Mouse (Mus musculus) midbrain, embryonic 14.5 days (tissue): ENCODE results near the gene Pigm. TPM values are rescaled to one million over a fixed set of nuclear protein-coding genes. Genes with fewer than 3 reads are reported as not detected.

Experiments used
- ATAC-seq: fragments of 200-750 bp; cut with Nextera tagmentation; 2 replicates; pipeline ENCODE4 v1.8.0; 2017; ENCODE audit warnings: moderate number of reproducible peaks, moderate library complexity; ENCODE audit not compliant: low FRiP score, low TSS enrichment
- DNase-seq: peaks from one replicate; pipeline ENCODE4 v3.0.0-alpha.2; 2015
- H3K27ac ChIP-seq: fragments of 300-500 bp; sonication (generic); replicated peaks from 2 replicates; pipeline ENCODE4 v1.5.1; 2014; ENCODE audit warnings: mild to moderate bottlenecking, low read depth, low read length, moderate library complexity
- H3K27me3 ChIP-seq: fragments of 300-500 bp; sonication (generic); 2 replicates; pipeline ENCODE4 v1.6.1; 2014; ENCODE audit warnings: low read length, control low read depth, mixed read lengths; ENCODE audit not compliant: control insufficient read depth, insufficient read depth
- H3K36me3 ChIP-seq: fragments of 300-500 bp; sonication (generic); 2 replicates; pipeline ENCODE4 v1.6.1; 2014; ENCODE audit warnings: low read length, control low read depth; ENCODE audit not compliant: control insufficient read depth, insufficient read depth
- H3K4me1 ChIP-seq: fragments of 300-500 bp; sonication (generic); 2 replicates; pipeline ENCODE4 v1.6.1; 2014; ENCODE audit warnings: mild to moderate bottlenecking, antibody characterized with exemption, low read length, control low read depth; ENCODE audit not compliant: control insufficient read depth, insufficient read depth
- H3K4me2 ChIP-seq: fragments of 300-500 bp; sonication (generic); 2 replicates; pipeline ENCODE4 v1.6.1; 2014; ENCODE audit warnings: mild to moderate bottlenecking, low read length, moderate library complexity
- H3K4me3 ChIP-seq: fragments of 300-500 bp; sonication (generic); replicated peaks from 2 replicates; pipeline ENCODE4 v1.5.1; 2014; ENCODE audit warnings: low read depth, low read length
- H3K9ac ChIP-seq: fragments of 300-500 bp; sonication (generic); replicated peaks from 2 replicates; pipeline ENCODE4 v1.6.1; 2014; ENCODE audit warnings: mild to moderate bottlenecking, low read length, moderate library complexity
- H3K9me3 ChIP-seq: fragments of 300-500 bp; sonication (generic); 2 replicates; pipeline ENCODE4 v1.6.1; 2016; ENCODE audit warnings: low read length, control low read depth, mixed read lengths; ENCODE audit not compliant: control insufficient read depth
- WGBS: fragments of 180-500 bp; shearing (Covaris S2); extraction: QIAGEN DNeasy Blood & Tissue Kit; methylation state at CpG from one replicate; pipeline ENCODE4 v1.1.7; 2014; 5-methylcytosine and 5-hydroxymethylcytosine counted together
- polyA plus RNA-seq: library from polyadenylated mRNA; unstranded; fragments of >200 nt; fragmentation: Nextera tagmentation; extraction: Ambion mirVana; gene quantifications from 2 replicates; pipeline ENCODE4 v1.2.1, GENCODE M21; 2014

Gene Pigm
- polyA plus RNA-seq, 1 experiment from 2014 or later = 6.4 TPM

DNA sequence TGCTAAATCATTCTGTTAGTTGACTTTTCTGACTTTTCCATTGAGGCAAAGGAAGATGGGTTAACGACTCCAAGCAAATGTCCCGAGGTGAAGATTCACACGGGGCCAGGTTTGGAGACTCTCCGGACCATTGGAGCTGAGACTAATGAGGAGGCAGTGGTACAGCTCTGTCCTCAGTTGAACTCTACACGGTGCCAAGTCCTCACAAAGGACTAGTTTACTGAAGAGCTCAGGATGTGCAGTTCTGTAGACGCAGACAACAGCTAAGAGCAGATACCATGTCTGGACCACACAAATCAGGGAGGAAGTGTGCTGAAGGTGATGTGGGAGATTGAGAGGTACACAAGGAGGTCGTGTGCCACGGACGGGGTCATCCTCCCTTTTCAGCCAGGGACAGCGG lies 18.0 kb upstream of the Pigm start:
- no peak for DNase-seq

DNA sequence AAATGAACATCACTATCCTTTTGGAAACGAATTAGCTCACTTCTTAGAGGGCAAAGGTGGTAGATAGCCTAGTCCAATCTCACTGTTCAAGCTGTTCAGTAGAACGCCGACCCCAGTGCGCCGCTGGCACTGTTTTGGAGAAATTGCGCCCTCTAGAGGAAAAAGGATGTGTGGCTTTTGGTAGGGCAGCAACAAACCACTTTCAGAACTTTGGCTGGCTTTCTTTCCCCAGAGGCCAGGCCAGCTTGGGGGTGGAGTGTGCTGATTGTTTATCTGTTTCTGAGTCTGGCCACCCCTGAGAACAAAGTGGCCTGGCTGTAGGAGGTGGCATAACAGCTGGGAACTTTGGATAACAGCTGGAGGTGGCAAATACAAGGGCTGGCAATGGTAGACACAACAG lies 11.7 kb upstream of the Pigm start:
- 7% methylated on average over 6 of the region's 6 CpGs for WGBS
- H3K27ac ChIP-seq = no peak overlapping the region
- H3K4me2 ChIP-seq = no peak overlapping the region
- no peak overlapping the region for H3K4me3 ChIP-seq
- peak; percentile 44; the same call in 1 of the 2 replicates for ATAC-seq
- H3K36me3 ChIP-seq = no peaks in the 10 kb centered on the region
- peak; percentile 82 for DNase-seq
- H3K9ac ChIP-seq = no peak overlapping the region
- H3K27me3 ChIP-seq = no peaks in the 10 kb centered on the region
- no peaks in the 10 kb centered on the region for H3K4me1 ChIP-seq
- H3K9me3 ChIP-seq = no peaks in the 10 kb centered on the region

More for the DNA sequence above, 18.0 kb upstream of the Pigm start:
- no peak overlapping the region for H3K27ac ChIP-seq
- 68% methylated on average over 10 of the region's 10 CpGs for WGBS
- no peaks in the 10 kb centered on the region for H3K27me3 ChIP-seq
- no peaks in the 10 kb centered on the region for H3K36me3 ChIP-seq
- ATAC-seq = no peak
- H3K4me2 ChIP-seq = no peak overlapping the region
- H3K9me3 ChIP-seq = no peaks in the 10 kb centered on the region
- peaks cover 16% of the 10 kb centered on the region for H3K4me1 ChIP-seq
- no peak overlapping the region for H3K4me3 ChIP-seq
- no peak overlapping the region for H3K9ac ChIP-seq

DNA sequence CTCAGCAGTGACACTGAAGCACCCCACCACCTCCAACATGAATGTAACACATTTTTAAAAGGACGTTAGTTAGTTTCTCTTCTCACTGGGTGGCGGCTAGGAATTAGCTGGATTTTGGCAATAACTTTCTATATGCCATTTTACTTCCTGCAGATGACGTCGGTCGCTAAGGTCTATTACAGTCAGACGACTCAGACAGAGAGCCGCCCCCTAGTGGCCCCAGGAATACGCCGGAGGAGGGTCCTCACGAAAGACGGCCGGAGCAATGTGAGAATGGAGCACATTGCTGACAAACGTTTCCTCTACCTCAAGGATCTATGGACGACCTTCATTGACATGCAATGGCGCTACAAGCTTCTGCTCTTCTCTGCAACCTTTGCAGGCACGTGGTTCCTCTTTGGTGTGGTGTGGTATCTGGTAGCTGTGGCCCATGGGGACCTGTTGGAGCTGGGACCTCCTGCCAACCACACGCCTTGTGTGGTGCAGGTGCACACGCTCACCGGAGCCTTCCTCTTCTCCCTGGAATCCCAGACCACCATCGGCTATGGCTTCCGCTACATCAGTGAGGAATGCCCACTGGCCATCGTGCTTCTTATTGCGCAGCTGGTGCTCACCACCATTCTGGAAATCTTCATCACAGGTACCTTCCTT lies 7.5 kb upstream of the Pigm start:
- 0 out of 2 replicates have a peak overlapping the region, but pooled peaks have one; percentile 2 for H3K4me3 ChIP-seq
- H3K4me1 ChIP-seq = no peaks in the 10 kb centered on the region
- whole genome bisulfite sequencing = 30% methylated on average over 23 of the region's 23 CpGs
- no peaks in the 10 kb centered on the region for H3K36me3 ChIP-seq
- H3K9me3 ChIP-seq = no peaks in the 10 kb centered on the region
- no peak overlapping the region for H3K27ac ChIP-seq
- peak overlapping the region; percentile 31; the same call in 1 of the 2 replicates for H3K4me2 ChIP-seq
- peak; percentile 81 for DNase-seq
- ATAC-seq = 0 out of 2 replicates have a peak, but pooled peaks have one; percentile 59
- H3K9ac ChIP-seq = no peak overlapping the region
- no peaks in the 10 kb centered on the region for H3K27me3 ChIP-seq

DNA sequence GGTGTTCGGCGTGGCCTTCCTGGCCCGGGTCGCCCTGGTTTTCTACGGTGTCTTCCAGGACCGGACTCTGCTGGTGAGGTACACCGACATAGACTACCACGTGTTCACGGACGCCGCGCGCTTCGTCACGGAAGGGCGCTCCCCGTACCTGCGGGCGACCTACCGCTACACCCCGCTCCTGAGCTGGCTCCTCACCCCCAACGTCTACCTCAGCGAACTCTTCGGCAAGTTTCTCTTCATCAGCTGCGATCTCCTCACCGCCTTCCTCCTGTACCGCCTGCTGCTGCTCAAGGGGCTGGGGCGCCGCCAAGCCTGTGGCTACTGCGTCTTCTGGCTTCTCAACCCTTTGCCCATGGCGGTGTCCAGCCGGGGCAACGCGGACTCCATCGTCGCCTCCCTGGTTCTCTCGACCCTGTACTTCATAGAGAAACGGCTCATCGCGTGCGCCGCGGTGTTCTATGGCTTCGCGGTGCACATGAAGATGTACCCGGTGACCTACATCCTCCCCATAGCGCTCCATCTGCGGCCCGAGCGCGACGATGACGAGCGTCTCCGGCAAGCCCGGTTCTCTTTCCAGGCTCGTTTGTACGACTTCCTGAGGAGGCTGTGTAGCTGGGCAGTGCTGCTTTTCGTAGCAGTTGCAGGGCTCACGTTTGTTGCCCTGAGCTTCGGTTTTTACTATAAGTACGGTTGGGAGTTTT lies 562 bp downstream of the Pigm start:
- Histone ChIP-seq H3K9ac (peak overlapping the region; percentile 81), H3K4me2 (peak overlapping the region; percentile 99), H3K4me3 (peak overlapping the region; percentile 93), H3K4me1 (peaks cover 20% of the 10 kb centered on the region), H3K9me3 (no peaks in the 10 kb centered on the region), H3K27me3 (no peaks in the 10 kb centered on the region), H3K36me3 (peaks cover 19% of the 10 kb centered on the region), H3K27ac (peak overlapping the region; percentile 70)
- DNase-seq (no peak), ATAC-seq (peak; percentile 63; the same call in 1 of the 2 replicates)
- WGBS = 4% methylated on average over 62 of the region's 62 CpGs

DNA sequence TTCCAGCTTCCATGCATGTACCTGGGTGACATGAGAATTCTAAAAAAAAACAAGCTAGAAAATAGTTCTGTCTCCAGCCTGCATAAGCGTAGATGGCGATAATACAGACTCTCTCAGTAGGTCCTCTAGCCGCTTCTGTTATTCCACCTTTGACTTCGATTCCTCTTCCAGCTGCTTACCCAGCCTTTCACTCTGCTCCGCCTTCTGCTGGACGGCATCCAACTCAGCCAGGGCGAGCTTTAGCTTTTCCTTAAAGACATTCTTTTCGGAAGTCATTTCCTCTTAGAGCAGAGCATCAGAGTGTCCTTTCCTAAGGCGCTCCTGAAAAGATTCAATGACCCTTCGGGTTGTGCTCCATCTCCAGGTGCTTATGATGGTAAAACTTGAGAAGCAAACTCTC lies 3.7 kb downstream of the Pigm start:
- no peak overlapping the region for H3K4me3 ChIP-seq
- no peak for DNase-seq
- H3K27ac ChIP-seq = no peak overlapping the region
- H3K9me3 ChIP-seq = no peaks in the 10 kb centered on the region
- H3K27me3 ChIP-seq = no peaks in the 10 kb centered on the region
- no peak overlapping the region for H3K4me2 ChIP-seq
- H3K9ac ChIP-seq = no peak overlapping the region
- ATAC-seq = no peak
- WGBS = 79% methylated on average over 10 of the region's 10 CpGs
- H3K4me1 ChIP-seq = peaks cover 20% of the 10 kb centered on the region
- H3K36me3 ChIP-seq = peaks cover 23% of the 10 kb centered on the region

DNA sequence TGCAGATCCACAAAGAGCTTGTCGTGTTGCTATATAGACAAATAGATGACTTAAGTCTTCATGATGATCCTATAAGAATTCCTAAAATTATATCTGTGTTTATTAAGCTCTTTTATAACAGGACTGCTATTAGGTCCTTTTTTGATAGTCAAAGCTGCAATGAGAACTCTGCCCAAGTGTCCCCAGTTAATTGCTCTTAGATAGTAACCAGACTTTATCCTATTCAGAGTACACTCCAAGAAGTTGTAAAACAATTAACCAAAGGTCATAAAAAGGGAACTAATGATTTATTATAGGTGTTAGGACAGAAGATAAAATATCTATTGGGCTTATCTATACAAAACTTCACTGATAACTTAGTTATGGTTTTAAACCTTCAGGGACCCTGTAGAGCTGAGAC lies 5.7 kb downstream of the Pigm start:
- Histone ChIP-seq H3K27ac (no peak overlapping the region), H3K27me3 (no peaks in the 10 kb centered on the region), H3K36me3 (peaks cover 23% of the 10 kb centered on the region), H3K4me1 (peaks cover 15% of the 10 kb centered on the region), H3K9me3 (no peaks in the 10 kb centered on the region), H3K9ac (no peak overlapping the region), H3K4me2 (no peak overlapping the region), H3K4me3 (no peak overlapping the region)
- 98% methylated on average over 1 of the region's 1 CpGs for WGBS
- ATAC-seq (no peak), DNase-seq (no peak)

DNA sequence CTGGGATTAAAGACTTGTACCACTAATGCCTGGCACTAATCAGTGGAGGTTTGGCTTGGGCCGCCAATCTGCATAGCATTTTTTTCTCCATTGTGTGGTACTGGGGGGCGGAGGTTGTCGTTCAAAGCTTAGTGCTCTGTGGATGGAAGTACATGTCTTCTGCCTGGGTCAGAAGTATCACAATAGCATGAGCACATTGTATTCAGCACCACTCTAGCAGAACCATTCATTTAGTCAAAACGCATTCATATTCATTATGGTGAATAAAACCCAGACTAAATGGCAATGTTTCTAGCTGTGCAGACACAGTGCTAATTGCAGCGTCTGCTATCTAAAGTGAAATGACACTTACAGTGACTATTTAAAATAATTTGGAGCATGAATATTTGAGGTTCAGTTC lies 10.9 kb downstream of the Pigm start:
- DNase-seq (no peak), ATAC-seq (no peak)
- no peak overlapping the region for H3K4me2 ChIP-seq
- no peak overlapping the region for H3K4me3 ChIP-seq
- no peak overlapping the region for H3K27ac ChIP-seq
- H3K27me3 ChIP-seq = no peaks in the 10 kb centered on the region
- WGBS = 64% methylated on average over 5 of the region's 5 CpGs
- H3K4me1 ChIP-seq = peaks cover 5% of the 10 kb centered on the region; the same call in 1 of the 2 replicates
- no peak overlapping the region for H3K9ac ChIP-seq
- no peaks in the 10 kb centered on the region for H3K9me3 ChIP-seq
- 0 out of 2 replicates have a peak, but pooled peaks cover 4% of the 10 kb centered on the region for H3K36me3 ChIP-seq

DNA sequence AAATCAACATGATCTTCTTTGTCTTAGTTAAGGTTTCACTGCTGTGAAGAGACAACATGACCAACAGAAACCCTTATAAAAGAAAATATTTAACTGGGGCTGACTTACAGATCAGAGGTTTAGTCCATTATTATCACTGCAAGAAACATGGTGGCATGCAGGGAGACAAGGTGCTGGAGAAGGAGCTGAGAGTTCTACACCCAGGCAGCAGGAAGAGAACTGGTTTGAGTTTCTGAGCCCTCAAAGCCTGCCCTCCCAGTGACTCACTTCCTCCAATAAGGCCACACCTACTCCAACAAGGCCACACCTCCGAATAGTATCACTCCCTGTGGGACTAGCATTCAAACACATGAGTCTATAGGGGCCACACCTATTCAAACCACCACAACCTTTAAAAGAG lies 14.4 kb downstream of the Pigm start:
- H3K4me3 ChIP-seq = no peak overlapping the region
- no peak overlapping the region for H3K27ac ChIP-seq

More for the DNA sequence above, 14.4 kb downstream of the Pigm start:
- Histone ChIP-seq H3K4me2 (no peak overlapping the region), H3K4me1 (peaks cover 7% of the 10 kb centered on the region; the same call in 1 of the 2 replicates), H3K36me3 (no peaks in the 10 kb centered on the region), H3K27me3 (no peaks in the 10 kb centered on the region), H3K9me3 (no peaks in the 10 kb centered on the region), H3K9ac (no peak overlapping the region)
- ATAC-seq (no peak), DNase-seq (no peak)
- WGBS = 86% methylated on average over 1 of the region's 1 CpGs
